Mouse (Mus musculus) stomach, embryonic 16.5 days (tissue): ENCODE data around the gene Exoc3l2. TPM values are rescaled to one million over a fixed set of nuclear protein-coding genes. Genes with fewer than 3 reads are reported as not detected.

Experiments used
- ATAC-seq: fragments of 200-750 bp; cut with Nextera tagmentation; 2 replicates; pipeline ENCODE4 v1.8.0; 2017; ENCODE audit warnings: moderate number of reproducible peaks, moderate TSS enrichment; ENCODE audit not compliant: insufficient read depth, low FRiP score
- H3K27ac ChIP-seq: fragments of 300-500 bp; sonication (generic); 2 replicates; pipeline ENCODE4 v1.5.1; 2014; ENCODE audit warnings: low read length
- H3K27me3 ChIP-seq: fragments of 300-500 bp; sonication (generic); 2 replicates; pipeline ENCODE4 v1.6.1; 2014; ENCODE audit warnings: low read length, control low read depth, mixed read lengths; ENCODE audit not compliant: control insufficient read depth, insufficient read depth
- H3K36me3 ChIP-seq: fragments of 300-500 bp; sonication (generic); 2 replicates; pipeline ENCODE4 v1.6.1; 2014; ENCODE audit warnings: low read length; ENCODE audit not compliant: control insufficient read depth, insufficient read depth
- H3K4me1 ChIP-seq: fragments of 300-500 bp; sonication (generic); 2 replicates; pipeline ENCODE4 v1.6.1; 2014; ENCODE audit warnings: low read length, control low read depth, mixed read lengths; ENCODE audit not compliant: control insufficient read depth, insufficient read depth
- H3K4me2 ChIP-seq: fragments of 300-500 bp; sonication (generic); 2 replicates; pipeline ENCODE4 v1.6.1; 2014; ENCODE audit warnings: low read depth, low read length, mixed read lengths
- H3K4me3 ChIP-seq: fragments of 300-500 bp; sonication (generic); replicated peaks from 2 replicates; pipeline ENCODE4 v1.5.1; 2014; ENCODE audit warnings: mild to moderate bottlenecking, low read length
- H3K9ac ChIP-seq: fragments of 300-500 bp; sonication (generic); 2 replicates; pipeline ENCODE4 v1.6.1; 2014; ENCODE audit warnings: low read length
- H3K9me3 ChIP-seq: fragments of 300-500 bp; sonication (generic); replicated peaks from 2 replicates; pipeline ENCODE4 v1.6.1; 2016; ENCODE audit warnings: low read length, control low read depth; ENCODE audit not compliant: control insufficient read depth
- WGBS: fragments of 180-500 bp; shearing (Covaris S2); extraction: QIAGEN DNeasy Blood & Tissue Kit; methylation state at CpG from one replicate; pipeline ENCODE4 v1.1.7; 2014; 5-methylcytosine and 5-hydroxymethylcytosine counted together
- polyA plus RNA-seq: library from polyadenylated mRNA; unstranded; fragments of >200 nt; fragmentation: Nextera tagmentation; extraction: Ambion mirVana; gene quantifications from 2 replicates; pipeline ENCODE4 v1.2.1, GENCODE M21; 2015

Gene Exoc3l2
- 0.71 and 0.85 TPM in 2 replicates for polyA plus RNA-seq

- Histone ChIP-seq H3K36me3 (no peaks in the 10 kb centered on the region), H3K9ac (peak within 1 kb of the TSS; percentile 50; the same call in 1 of the 2 replicates), H3K9me3 (no peaks in the 10 kb centered on the region), H3K27ac (no peak within 1 kb of the TSS), H3K27me3 (peaks cover 4% of the 10 kb centered on the region; the same call in 1 of the 2 replicates), H3K4me2 (peak within 1 kb of the TSS; percentile 16; the same call in 1 of the 2 replicates), H3K4me3 (0 out of 2 replicates have a peak within 1 kb of the TSS, but pooled peaks have one; percentile 9), H3K4me1 (no peaks in the 10 kb centered on the region; the same call in 1 of the 2 replicates)
- no peak for ATAC-seq
- 37% methylated on average over 6 of the region's 6 CpGs for WGBS
Observed at GRCm38 (mm10) chr7:19462884-19463381, at the start of gene Exoc3l2. Gene Exoc3l2 (plus strand): TSS chr7:19463331.

GRCm38 (mm10) chr7:19413525-19413924, 49.6 kb upstream of the Exoc3l2 start:
- H3K27me3 ChIP-seq, result no peaks in the 10 kb centered on the region; the same call in 1 of the 2 replicates
- no peak overlapping the region for H3K4me3 ChIP-seq
- ATAC-seq, result no peak
- H3K4me1 ChIP-seq, result no peaks in the 10 kb centered on the region
- H3K9ac ChIP-seq, result no peak overlapping the region
- no peaks in the 10 kb centered on the region for H3K36me3 ChIP-seq
- 81% methylated on average over 3 of the region's 3 CpGs for WGBS
- no peak overlapping the region for H3K27ac ChIP-seq
- H3K4me2 ChIP-seq, result no peak overlapping the region
- no peaks in the 10 kb centered on the region for H3K9me3 ChIP-seq

- Histone ChIP-seq H3K27me3 (peaks cover 21% of the 10 kb centered on the region), H3K4me2 (no peak overlapping the region), H3K36me3 (no peaks in the 10 kb centered on the region), H3K4me1 (peaks cover 4% of the 10 kb centered on the region; the same call in 1 of the 2 replicates), H3K4me3 (no peak overlapping the region), H3K9me3 (no peaks in the 10 kb centered on the region), H3K27ac (no peak overlapping the region), H3K9ac (no peak overlapping the region)
- 60% methylated on average over 15 of the region's 15 CpGs for WGBS
- no peak for ATAC-seq
Observed at GRCm38 (mm10) chr7:19416590-19416989, 46.5 kb upstream of the Exoc3l2 start.

- 8% methylated on average over 28 of the region's 28 CpGs for WGBS
- no peaks in the 10 kb centered on the region for H3K9me3 ChIP-seq
- H3K36me3 ChIP-seq, result no peaks in the 10 kb centered on the region
- no peak overlapping the region for H3K9ac ChIP-seq
- peaks cover 22% of the 10 kb centered on the region for H3K27me3 ChIP-seq
- no peak for ATAC-seq
- peak overlapping the region; percentile 40 for H3K4me2 ChIP-seq
- peak overlapping the region; percentile 13; the same call in 1 of the 2 replicates for H3K4me3 ChIP-seq
- H3K27ac ChIP-seq, result no peak overlapping the region
- H3K4me1 ChIP-seq, result peaks cover 4% of the 10 kb centered on the region; the same call in 1 of the 2 replicates
Observed at GRCm38 (mm10) chr7:19420121-19420520, 43.0 kb upstream of the Exoc3l2 start.

GRCm38 (mm10) chr7:19420821-19421636, 42.1 kb upstream of the Exoc3l2 start:
- H3K36me3 ChIP-seq, result no peaks in the 10 kb centered on the region; the same call in 1 of the 2 replicates
- H3K4me2 ChIP-seq, result peak overlapping the region; percentile 67
- peak overlapping the region; percentile 44 for H3K4me3 ChIP-seq
- ATAC-seq, result peak; percentile 93
- WGBS, result 11% methylated on average over 43 of the region's 43 CpGs
- peaks cover 22% of the 10 kb centered on the region for H3K27me3 ChIP-seq
- no peak overlapping the region for H3K27ac ChIP-seq
- H3K9me3 ChIP-seq, result no peaks in the 10 kb centered on the region
- H3K9ac ChIP-seq, result peak overlapping the region; percentile 50
- peaks cover 4% of the 10 kb centered on the region; the same call in 1 of the 2 replicates for H3K4me1 ChIP-seq

GRCm38 (mm10) chr7:19423083-19423482, 40.0 kb upstream of the Exoc3l2 start:
- H3K27me3 ChIP-seq, result peaks cover 22% of the 10 kb centered on the region
- H3K27ac ChIP-seq, result no peak overlapping the region
- no peaks in the 10 kb centered on the region for H3K9me3 ChIP-seq
- no peak overlapping the region for H3K4me3 ChIP-seq
- peaks cover 4% of the 10 kb centered on the region; the same call in 1 of the 2 replicates for H3K4me1 ChIP-seq
- no peak for ATAC-seq
- peaks cover 5% of the 10 kb centered on the region; the same call in 1 of the 2 replicates for H3K36me3 ChIP-seq
- H3K4me2 ChIP-seq, result no peak overlapping the region
- WGBS, result 80% methylated on average over 3 of the region's 3 CpGs
- H3K9ac ChIP-seq, result no peak overlapping the region

- 68% methylated on average over 4 of the region's 4 CpGs for WGBS
- H3K4me2 ChIP-seq, result no peak overlapping the region
- H3K27me3 ChIP-seq, result peaks cover 22% of the 10 kb centered on the region
Observed at GRCm38 (mm10) chr7:19424051-19424450, 39.1 kb upstream of the Exoc3l2 start.

GRCm38 (mm10) chr7:19426349-19426748, 36.8 kb upstream of the Exoc3l2 start:
- ATAC-seq, result no peak
- Histone ChIP-seq H3K4me1 (no peaks in the 10 kb centered on the region), H3K27ac (no peak overlapping the region), H3K4me2 (no peak overlapping the region), H3K36me3 (peaks cover 19% of the 10 kb centered on the region; the same call in 1 of the 2 replicates), H3K9me3 (no peaks in the 10 kb centered on the region), H3K9ac (no peak overlapping the region), H3K4me3 (no peak overlapping the region), H3K27me3 (0 out of 2 replicates have a peak, but pooled peaks cover 3% of the 10 kb centered on the region)
- 77% methylated on average over 6 of the region's 6 CpGs for WGBS

More at GRCm38 (mm10) chr7:19424051-19424450, 39.1 kb upstream of the Exoc3l2 start:
- H3K36me3 ChIP-seq, result peaks cover 11% of the 10 kb centered on the region; the same call in 1 of the 2 replicates
- no peak overlapping the region for H3K4me3 ChIP-seq
- no peak overlapping the region for H3K27ac ChIP-seq
- ATAC-seq, result no peak
- H3K9me3 ChIP-seq, result no peaks in the 10 kb centered on the region
- peaks cover 4% of the 10 kb centered on the region; the same call in 1 of the 2 replicates for H3K4me1 ChIP-seq
- no peak overlapping the region for H3K9ac ChIP-seq

GRCm38 (mm10) chr7:19426888-19427287, 36.2 kb upstream of the Exoc3l2 start:
- Histone ChIP-seq H3K4me2 (no peak overlapping the region), H3K27ac (no peak overlapping the region), H3K36me3 (peaks cover 24% of the 10 kb centered on the region; the same call in 1 of the 2 replicates), H3K27me3 (no peaks in the 10 kb centered on the region), H3K9ac (no peak overlapping the region), H3K4me1 (no peaks in the 10 kb centered on the region), H3K9me3 (no peaks in the 10 kb centered on the region), H3K4me3 (no peak overlapping the region)
- WGBS, result 86% methylated on average over 6 of the region's 6 CpGs
- no peak for ATAC-seq
